Mouse (Mus musculus) lung, postnatal 10 days (tissue): Measurements from ENCODE around the gene Mrpl55.
A peak's percentile ranks its signal among the peaks of the same experiment; 100 is the strongest.

Experiments used
- DNase-seq: peaks from one replicate; pipeline ENCODE4 v3.0.0; 2021

Gene Mrpl55

DNA sequence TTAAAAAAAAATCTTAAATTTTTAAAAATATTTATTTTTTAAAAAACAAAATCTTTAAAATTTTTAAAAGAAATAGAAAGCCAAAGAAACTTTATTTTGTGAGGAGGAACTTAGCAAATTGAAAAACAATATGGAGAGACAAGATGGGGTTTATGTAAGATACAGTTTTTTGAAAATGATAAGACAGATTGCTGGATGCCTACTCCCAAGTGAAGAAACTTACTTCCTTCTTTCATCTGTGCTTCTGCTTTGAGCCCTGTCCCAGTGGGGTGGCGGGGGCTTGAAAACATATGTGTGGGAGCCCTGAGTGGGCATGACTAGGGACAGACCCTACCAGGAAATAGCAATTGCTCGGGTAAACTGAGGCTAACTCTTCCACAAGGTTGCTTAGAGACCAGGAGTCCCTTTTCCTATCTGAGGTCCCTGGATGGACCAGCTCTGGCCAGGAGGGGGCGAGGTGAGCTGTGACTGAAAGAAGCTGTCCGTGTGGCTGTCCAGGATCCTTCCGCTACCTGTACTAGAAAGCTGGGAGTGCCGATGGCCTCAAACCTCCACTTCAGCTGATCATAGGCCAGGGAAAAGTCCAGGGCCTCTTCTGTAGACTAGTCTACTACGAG lies 28.0 kb downstream of the Mrpl55 start:
- peak; percentile 80 for DNase-seq

DNA sequence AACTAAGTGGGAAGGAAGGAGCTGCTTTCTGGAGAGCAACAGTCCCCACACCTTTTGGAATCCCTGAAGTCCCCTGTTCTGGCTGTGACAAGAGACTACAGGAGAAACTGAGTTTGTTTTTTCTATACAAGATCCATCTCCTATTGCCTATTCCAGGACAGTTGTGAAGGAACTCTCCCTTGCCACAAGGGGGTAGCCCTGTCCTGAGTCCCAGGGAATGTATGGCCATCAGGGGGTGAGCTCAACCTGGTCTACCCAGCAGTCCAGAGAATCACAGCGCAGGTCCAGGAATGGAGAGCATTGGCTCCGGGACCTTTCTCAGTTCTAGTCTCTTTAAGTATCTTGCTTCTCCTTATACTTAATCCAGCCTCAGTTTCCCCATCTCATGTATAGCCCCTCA lies 30.5 kb downstream of the Mrpl55 start:
- no peak for DNase-seq

DNA sequence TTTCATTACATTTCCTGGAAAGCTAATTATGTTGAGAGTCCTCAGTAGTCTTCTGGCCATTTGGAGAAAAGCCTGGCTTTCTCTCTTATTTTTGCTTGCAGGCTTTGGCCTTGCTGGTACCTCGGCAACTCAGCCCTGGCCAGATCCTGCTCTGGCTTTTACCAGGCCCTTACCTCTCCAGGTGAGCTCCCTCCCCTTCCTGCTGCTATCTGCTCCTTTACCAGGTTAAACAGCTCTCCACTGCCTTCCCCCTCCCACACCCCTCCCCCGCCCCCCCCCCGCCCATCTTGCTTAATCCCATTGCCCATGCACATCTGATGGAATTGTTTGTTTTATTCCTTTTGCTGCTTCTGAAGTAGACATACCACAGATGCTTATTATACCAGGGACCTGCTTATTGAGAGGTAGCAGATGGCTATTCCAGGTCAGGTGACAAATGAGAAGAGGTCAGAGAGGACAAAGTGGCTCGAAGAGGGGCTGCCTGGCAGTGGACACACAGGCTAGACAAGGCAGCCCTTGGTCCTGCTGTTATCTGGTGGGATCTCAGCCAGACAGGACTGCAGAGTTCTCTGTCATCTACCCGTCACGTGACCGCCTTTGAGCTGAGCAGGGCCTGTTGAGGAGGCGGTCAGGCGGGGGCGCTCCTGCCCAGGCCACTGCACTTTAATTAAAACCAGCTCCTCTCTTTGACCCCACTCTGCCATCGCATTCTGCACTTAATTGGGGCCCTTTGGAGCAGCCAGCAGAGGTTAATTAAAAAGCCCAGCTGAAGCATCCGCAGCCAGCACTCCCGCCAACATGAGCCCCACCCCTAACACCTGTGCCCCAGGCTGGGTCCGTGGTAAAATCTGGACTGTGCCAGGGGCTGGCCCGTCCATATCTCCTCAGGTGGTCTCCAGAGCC lies 36.5 kb downstream of the Mrpl55 start:
- peak; percentile 90 for DNase-seq

DNA sequence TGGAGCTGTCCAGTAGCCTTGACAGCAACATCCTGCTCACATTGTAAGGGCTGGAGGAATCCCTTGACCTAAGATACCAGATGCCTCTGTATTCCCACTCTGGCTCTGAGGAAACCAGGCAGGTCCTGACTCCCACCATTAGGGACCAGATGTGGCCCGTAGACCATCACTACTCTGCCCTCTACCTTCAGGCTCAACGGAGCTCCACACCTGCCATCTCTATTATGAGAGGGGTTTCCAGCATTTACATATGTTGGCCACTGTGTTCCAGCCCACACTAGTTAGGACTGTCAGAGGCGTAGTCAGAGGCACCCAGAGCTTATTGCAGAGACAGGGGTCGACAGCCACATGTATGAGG lies 37.1 kb downstream of the Mrpl55 start:
- DNase-seq = no peak

DNA sequence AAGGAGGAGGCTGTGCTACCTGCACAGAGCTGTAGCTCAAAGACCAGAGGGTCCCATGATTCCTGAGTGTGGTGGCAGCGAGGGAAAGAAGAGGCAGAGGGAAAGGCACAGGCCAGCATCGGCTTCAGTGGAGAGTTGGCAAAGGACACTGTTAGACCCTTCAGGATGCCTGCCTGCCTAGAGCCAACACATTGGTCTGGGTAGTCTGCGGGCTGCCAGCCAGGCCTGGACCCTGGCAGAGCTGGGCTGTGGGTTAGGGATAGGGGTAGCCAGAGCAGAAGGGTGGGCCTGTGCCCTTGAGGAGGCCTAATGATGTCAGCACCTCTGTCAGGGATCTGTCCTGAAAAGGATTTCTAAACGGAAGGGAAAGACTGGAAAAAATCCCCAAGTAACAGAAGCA lies 37.5 kb downstream of the Mrpl55 start:
- no peak for DNase-seq

DNA sequence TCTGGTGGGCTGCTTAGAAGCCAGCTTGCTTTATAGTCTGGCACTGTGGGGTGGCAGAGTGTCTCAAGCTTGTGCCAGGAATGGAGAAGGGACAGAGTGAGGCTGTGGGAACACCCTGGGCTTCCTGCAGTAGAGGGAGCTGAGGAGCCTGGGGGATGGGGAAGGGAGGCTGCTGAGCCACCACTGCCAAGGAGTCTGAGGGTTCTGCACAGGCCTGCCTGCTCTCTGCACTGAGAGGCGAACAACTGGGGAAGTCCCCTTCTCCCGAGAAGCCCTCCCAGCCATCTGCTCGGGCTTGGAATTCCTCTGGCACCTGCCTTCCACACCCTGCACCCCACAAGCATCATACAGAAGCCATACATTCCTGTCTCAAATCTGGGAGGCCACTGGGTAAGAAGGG lies 39.6 kb downstream of the Mrpl55 start:
- peak; percentile 19 for DNase-seq

DNA sequence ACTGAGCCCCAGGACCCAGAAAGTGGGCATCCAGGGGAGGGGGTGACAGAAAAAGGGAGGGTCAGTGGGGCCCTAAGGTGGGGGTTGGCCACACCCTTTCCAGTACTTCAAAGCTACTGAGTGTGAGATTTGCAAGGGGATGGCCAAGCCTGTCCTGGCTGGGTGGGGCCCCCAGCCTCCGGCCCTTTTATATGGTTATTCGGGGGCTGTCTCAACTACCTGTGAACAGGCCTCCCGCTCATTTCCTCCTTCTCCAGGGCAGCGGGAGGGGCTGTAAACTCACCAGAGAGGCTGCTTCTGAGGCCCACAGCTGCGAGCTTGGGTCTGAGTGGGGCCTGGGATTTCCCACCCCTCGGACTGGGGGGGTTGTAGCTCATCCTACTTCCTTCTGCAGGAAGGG lies 41.6 kb downstream of the Mrpl55 start:
- DNase-seq = no peak

DNA sequence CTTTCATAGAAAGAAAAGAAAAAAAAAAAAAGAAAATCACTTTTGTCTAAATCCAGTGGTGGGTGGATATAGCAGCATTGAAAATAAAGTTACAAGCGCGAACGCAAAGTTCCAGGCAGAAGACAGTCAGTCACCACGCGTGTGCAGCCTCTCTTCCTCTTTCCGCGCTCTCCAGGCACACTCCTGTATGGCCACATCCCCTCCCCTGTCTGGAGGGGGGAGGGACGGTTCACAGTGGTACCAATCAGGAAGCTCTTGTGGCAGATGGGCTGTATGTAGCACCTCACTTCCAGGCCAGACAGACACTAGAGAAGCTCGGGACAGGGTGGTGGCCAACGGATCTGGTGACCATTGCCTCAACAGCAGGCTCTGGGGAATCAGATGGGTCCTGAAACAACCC lies 45.8 kb downstream of the Mrpl55 start:
- DNase-seq = no peak
